Mouse (Mus musculus) cerebellum, adult 11-12 months (tissue): Measurements from ENCODE around the gene Bco2.

Experiments
- DNase-seq: peaks from one replicate; pipeline ENCODE4 v3.0.0; 2022

Gene Bco2

GRCm38 (mm10) chr9:50502949-50503348 lies 52.0 kb downstream of the Bco2 start:
- DNase-seq, result no peak

GRCm38 (mm10) chr9:50500974-50501501 lies 53.9 kb downstream of the Bco2 start:
- DNase-seq, result no peak

GRCm38 (mm10) chr9:50500467-50500973 lies 54.5 kb downstream of the Bco2 start:
- DNase-seq, result no peak

GRCm38 (mm10) chr9:50499781-50500180 lies 55.2 kb downstream of the Bco2 start:
- no peak for DNase-seq

GRCm38 (mm10) chr9:50498815-50499214 lies 56.2 kb downstream of the Bco2 start:
- no peak for DNase-seq

GRCm38 (mm10) chr9:50497536-50497935 lies 57.4 kb downstream of the Bco2 start:
- DNase-seq, result no peak

- no peak for DNase-seq
Measured at GRCm38 (mm10) chr9:50497076-50497475, 57.9 kb downstream of the Bco2 start.

- DNase-seq, result no peak
Measured at GRCm38 (mm10) chr9:50496546-50496945, 58.4 kb downstream of the Bco2 start.

- DNase-seq, result no peak
Measured at GRCm38 (mm10) chr9:50496151-50496505, 58.9 kb downstream of the Bco2 start.

GRCm38 (mm10) chr9:50495405-50496150 lies 59.4 kb downstream of the Bco2 start:
- DNase-seq, result no peak

GRCm38 (mm10) chr9:50494311-50494710 lies 60.7 kb downstream of the Bco2 start, which contains the start of gene Plet1:
Plet1 (plus strand) TSS chr9:50494525.
- no peak for DNase-seq

- no peak for DNase-seq
Measured at GRCm38 (mm10) chr9:50493777-50494176, 61.2 kb downstream of the Bco2 start.

GRCm38 (mm10) chr9:50491531-50492045 lies 63.4 kb downstream of the Bco2 start:
- no peak for DNase-seq

- no peak for DNase-seq
Measured at GRCm38 (mm10) chr9:50490836-50491235, 64.1 kb downstream of the Bco2 start.

- DNase-seq, result no peak
Measured at GRCm38 (mm10) chr9:50485521-50485920, 69.5 kb downstream of the Bco2 start.
